Mouse (Mus musculus) G1E (cell line): Measurements from ENCODE around the gene Dnaja1.

Experiments
- CTCF ChIP-seq: IDR thresholded peaks from 2 replicates; pipeline ENCODE4 v1.5.1; 2012; ENCODE audit warnings: low read depth, low read length, inconsistent platforms, mixed read lengths
- GATA1 ChIP-seq: IDR thresholded peaks from 2 replicates; pipeline ENCODE4 v1.6.1; 2012; ENCODE audit warnings: borderline replicate concordance, low read length, inconsistent platforms, mixed read lengths
- GATA2 ChIP-seq: IDR thresholded peaks from 2 replicates; pipeline ENCODE4 v1.6.1; 2012; ENCODE audit warnings: low read depth, low read length, inconsistent platforms, borderline replicate concordance
- POLR2AphosphoS5 ChIP-seq: IDR thresholded peaks from 2 replicates; pipeline ENCODE4 v1.6.1; 2012; ENCODE audit warnings: low read depth, low read length, inconsistent platforms; ENCODE audit not compliant: insufficient replicate concordance

- TF ChIP-seq CTCF: no peak
- no peak for TF ChIP-seq GATA1
- no peak for TF ChIP-seq POLR2AphosphoS5
- TF ChIP-seq GATA2: no peak
Observed at GRCm38 (mm10) chr4:40786578-40786977, 64.6 kb downstream of the Dnaja1 start.
